Mouse (Mus musculus) small intestine, adult 2 months (tissue): ENCODE measurements around the gene Ncbp3. TPM values are rescaled to one million over a fixed set of nuclear protein-coding genes. Genes with fewer than 3 reads are reported as not detected.
"Not testable (repeated sequence)": the region's sequence is repeated elsewhere in the genome, so short reads cannot be mapped to it uniquely, and the experiment has no call there.

Source experiments
- H3K27ac ChIP-seq: fragments of 200-500 bp; 2 replicates; pipeline ENCODE4 v1.5.1; 2012; ENCODE audit warnings: low read depth, low read length, control low read depth, inconsistent platforms; ENCODE audit not compliant: insufficient read depth
- H3K27me3 ChIP-seq: fragments of 200-500 bp; 2 replicates; pipeline ENCODE4 v1.6.1; 2012; ENCODE audit warnings: mild to moderate bottlenecking, moderate library complexity, low read length, inconsistent platforms; ENCODE audit not compliant: control insufficient read depth, insufficient read depth
- H3K36me3 ChIP-seq: fragments of 200-500 bp; 2 replicates; pipeline ENCODE4 v1.6.1; 2012; ENCODE audit warnings: mild to moderate bottlenecking, low read length, control low read depth, inconsistent platforms; ENCODE audit not compliant: control insufficient read depth, insufficient read depth
- H3K4me1 ChIP-seq: fragments of 200-500 bp; 2 replicates; pipeline ENCODE4 v1.6.1; 2012; ENCODE audit warnings: low read length, inconsistent platforms, mixed read lengths; ENCODE audit not compliant: control insufficient read depth, insufficient read depth, insufficient read length
- H3K4me3 ChIP-seq: fragments of 200-500 bp; 2 replicates; pipeline ENCODE4 v1.5.1; 2012; ENCODE audit warnings: low read depth, mild to moderate bottlenecking, control low read depth, inconsistent platforms, low read length, moderate library complexity
- CTCF ChIP-seq: fragments of 200-500 bp; IDR thresholded peaks from 2 replicates; pipeline ENCODE4 v1.5.1; 2012; ENCODE audit warnings: low read depth, mild to moderate bottlenecking, control low read depth, inconsistent platforms, low read length, moderate library complexity, mixed read lengths; ENCODE audit not compliant: insufficient replicate concordance, insufficient read length; ENCODE audit errors: extremely low read depth
- POLR2A ChIP-seq: fragments of 200-500 bp; IDR thresholded peaks from 2 replicates; pipeline ENCODE4 v1.6.1; 2012; ENCODE audit warnings: low read depth, mild to moderate bottlenecking, control low read depth, inconsistent platforms, low read length, moderate library complexity
- whole genome bisulfite sequencing: fragments of 180-500 bp; shearing (Covaris S2); methylation state at CpG from one replicate; pipeline ENCODE4 v1.1.7; 2018; 5-methylcytosine and 5-hydroxymethylcytosine counted together
- polyA plus RNA-seq: library from polyadenylated mRNA; depleted of rRNA; stranded (reverse); fragments of >200 nt; gene quantifications from 2 replicates; pipeline ENCODE4 v1.2.3, GENCODE M21; 2012

Gene Ncbp3
- polyA plus RNA-seq, 1 experiment: 1.3 TPM

DNA sequence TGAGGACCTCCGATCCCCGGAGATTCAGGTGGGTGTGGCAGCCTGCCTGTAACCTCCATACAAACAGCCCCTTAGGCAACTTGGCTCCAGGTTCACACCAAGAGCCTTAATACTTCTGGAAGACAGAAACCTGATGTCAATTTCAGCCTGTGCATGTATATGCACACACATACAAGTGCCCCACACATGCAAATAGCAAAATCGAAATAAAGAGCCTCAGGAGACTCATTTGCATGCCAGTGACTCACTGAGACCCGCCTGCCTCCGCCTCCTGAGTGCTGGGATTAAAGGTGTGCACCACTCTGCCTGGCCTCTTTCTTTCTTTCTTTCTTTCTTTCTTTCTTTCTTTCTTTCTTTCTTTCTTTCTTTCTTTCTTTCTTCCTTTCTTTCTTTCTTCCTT lies 51.3 kb downstream of the Ncbp3 start:
- H3K27me3 ChIP-seq: no peaks in the 10 kb centered on the region
- no peak overlapping the region for H3K4me3 ChIP-seq
- no peaks in the 10 kb centered on the region for H3K4me1 ChIP-seq
- H3K27ac ChIP-seq: no peak overlapping the region
- WGBS: 29% methylated on average over 5 of the region's 5 CpGs
- no peaks in the 10 kb centered on the region for H3K36me3 ChIP-seq
- TF ChIP-seq CTCF: no peak
- TF ChIP-seq POLR2A: no peak

DNA sequence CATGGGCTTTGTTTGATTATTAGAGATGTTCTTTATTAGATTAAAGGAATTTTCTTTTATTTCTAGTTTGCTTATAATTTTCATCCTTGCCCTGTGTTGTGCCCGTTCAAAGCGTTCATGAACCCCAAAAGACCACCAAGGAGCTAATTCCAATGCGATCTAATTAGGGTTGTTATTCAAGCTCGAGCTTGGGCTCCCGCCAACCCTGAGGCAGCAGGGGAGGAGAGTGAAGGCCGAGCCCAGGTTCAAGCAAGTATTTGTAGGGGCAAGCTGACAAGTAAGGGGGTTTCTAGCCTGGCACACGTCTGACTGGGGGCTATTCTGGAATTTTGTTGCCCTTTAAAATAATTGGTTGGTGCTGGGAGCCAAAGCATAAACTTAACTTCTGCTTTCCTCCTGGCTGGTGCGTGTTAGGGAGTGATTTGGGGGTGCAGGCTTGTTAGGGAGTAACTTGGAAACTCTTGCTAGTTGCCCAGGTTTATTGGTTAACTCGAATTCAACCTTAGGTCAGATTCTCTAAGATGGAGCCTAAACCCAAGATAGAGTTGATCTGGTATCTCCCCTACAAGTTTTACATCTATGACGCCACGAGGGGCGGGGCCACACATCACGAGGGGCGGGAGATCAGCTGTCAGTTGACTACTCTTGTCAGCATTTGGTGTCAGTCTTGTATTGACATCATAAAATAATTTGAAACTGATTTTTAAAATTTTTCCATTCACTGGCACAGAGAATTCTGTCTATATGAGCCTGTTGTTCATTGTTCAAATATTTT lies 52.6 kb downstream of the Ncbp3 start:
- H3K4me1 ChIP-seq: no peaks in the 10 kb centered on the region
- 70% methylated on average over 14 of the region's 14 CpGs for WGBS
- no peak overlapping the region for H3K4me3 ChIP-seq
- H3K36me3 ChIP-seq: no peaks in the 10 kb centered on the region
- H3K27ac ChIP-seq: no peak overlapping the region
- H3K27me3 ChIP-seq: no peaks in the 10 kb centered on the region
- no peak for TF ChIP-seq CTCF
- no peak for TF ChIP-seq POLR2A

DNA sequence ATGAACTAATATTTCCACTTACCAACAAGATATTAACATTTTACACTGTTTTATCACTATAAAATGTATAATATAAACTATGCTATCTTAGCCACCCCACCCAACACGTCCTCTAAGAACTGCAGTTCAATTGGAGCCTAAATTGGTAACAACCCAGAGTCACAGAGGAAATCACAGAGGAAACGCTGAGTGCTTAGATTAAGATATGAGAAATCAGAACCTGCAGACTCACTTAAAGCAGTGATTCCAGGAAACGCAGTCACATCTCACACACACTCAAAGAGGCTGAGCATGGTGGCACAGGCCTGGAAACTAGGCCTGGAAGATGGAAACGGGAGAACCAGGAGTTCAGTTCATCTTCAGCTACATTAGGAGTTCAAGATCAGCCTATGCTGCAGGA lies 53.7 kb downstream of the Ncbp3 start:
- H3K4me1 ChIP-seq: no peaks in the 10 kb centered on the region
- H3K36me3 ChIP-seq: no peaks in the 10 kb centered on the region
- no peaks in the 10 kb centered on the region for H3K27me3 ChIP-seq
- TF ChIP-seq POLR2A (no peak), CTCF (no peak)
- WGBS: 70% methylated on average over 4 of the region's 4 CpGs
- H3K27ac ChIP-seq: no peak overlapping the region
- H3K4me3 ChIP-seq: no peak overlapping the region

DNA sequence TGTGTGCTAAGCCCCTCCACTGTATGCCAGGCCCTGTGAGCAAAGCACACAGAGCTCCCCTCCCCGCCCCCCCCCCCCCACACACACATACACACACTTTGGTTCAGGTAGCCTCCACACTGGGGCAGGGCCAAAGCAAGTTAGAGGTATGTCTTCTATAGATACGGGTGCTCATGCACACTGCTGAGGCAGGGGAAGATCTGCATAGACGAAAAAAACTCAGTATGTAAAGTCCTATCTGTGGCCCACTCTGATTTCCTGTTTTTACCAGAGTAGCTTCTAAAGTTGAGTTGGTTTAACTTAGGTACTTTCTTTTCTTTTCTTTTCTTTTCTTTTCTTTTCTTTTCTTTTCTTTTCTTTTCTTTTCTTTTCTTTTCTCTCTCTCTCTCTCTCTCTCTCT lies 57.7 kb downstream of the Ncbp3 start:
- Histone ChIP-seq H3K36me3 (no peaks in the 10 kb centered on the region), H3K27me3 (no peaks in the 10 kb centered on the region), H3K4me3 (no peak overlapping the region), H3K4me1 (no peaks in the 10 kb centered on the region), H3K27ac (no peak overlapping the region)
- no peak for TF ChIP-seq POLR2A
- TF ChIP-seq CTCF: no peak
- 50% methylated on average over 3 of the region's 3 CpGs for WGBS

DNA sequence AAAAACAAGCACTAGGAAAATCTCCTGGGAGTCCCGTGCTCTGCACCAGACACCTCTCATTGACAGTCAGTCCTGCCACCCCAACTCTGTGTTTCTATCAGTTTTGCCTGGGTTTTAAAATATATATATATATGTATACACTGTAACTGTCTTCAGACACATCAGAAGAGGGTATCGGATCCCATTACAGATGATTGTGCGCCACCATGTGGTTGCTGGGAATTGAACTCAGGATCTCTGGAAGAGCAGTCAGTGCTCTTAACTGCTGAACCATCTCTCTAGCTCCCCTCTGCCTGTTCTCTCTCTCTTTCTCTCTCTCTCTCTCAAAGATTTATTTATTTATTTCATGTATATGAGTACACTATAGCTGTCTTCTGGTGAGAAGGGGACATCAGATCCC lies 59.8 kb downstream of the Ncbp3 start:
- not testable (repeated sequence) for H3K27me3 ChIP-seq, H3K4me1 ChIP-seq, H3K27ac ChIP-seq, H3K36me3 ChIP-seq, H3K4me3 ChIP-seq
- WGBS: 38% methylated on average over 3 of the region's 3 CpGs

DNA sequence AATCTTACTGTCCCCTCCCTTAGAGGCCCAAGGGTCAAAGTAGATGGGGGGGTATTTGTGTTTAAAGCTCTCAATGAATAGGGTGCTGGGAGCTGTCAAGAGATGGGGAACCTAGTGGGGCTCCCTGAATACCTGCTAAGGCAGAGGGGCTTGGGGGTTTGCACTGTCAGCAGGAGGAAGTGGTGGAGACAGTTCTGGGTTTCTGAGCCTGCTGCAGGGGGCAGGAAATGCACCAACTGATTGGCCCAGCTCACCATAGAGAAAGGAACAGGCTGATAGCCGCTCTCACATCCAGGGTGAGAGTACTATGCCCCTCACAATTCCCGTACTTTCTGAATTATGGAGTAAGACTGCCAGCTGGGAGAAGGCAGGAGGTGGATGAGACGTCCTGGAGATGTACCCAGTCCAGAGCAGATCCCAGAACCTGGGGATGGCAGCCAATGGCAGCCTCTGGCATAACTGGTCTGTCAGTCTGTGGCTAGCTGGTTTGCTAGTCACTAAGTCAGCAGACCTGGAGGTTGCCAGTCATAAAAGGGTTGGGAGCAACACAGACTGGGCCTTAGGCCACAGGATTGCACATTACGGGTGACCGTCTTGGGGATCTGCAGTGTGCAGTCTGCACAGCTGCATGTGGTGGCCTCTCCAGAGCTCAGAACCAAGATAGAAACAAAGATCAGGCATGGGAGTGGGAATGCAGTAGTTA lies 60.8 kb downstream of the Ncbp3 start:
- no peaks in the 10 kb centered on the region for H3K36me3 ChIP-seq
- TF ChIP-seq POLR2A: no peak
- no peak for TF ChIP-seq CTCF
- no peak overlapping the region for H3K27ac ChIP-seq
- no peaks in the 10 kb centered on the region for H3K4me1 ChIP-seq
- 76% methylated on average over 5 of the region's 5 CpGs for WGBS
- H3K4me3 ChIP-seq: no peak overlapping the region
- no peaks in the 10 kb centered on the region for H3K27me3 ChIP-seq

DNA sequence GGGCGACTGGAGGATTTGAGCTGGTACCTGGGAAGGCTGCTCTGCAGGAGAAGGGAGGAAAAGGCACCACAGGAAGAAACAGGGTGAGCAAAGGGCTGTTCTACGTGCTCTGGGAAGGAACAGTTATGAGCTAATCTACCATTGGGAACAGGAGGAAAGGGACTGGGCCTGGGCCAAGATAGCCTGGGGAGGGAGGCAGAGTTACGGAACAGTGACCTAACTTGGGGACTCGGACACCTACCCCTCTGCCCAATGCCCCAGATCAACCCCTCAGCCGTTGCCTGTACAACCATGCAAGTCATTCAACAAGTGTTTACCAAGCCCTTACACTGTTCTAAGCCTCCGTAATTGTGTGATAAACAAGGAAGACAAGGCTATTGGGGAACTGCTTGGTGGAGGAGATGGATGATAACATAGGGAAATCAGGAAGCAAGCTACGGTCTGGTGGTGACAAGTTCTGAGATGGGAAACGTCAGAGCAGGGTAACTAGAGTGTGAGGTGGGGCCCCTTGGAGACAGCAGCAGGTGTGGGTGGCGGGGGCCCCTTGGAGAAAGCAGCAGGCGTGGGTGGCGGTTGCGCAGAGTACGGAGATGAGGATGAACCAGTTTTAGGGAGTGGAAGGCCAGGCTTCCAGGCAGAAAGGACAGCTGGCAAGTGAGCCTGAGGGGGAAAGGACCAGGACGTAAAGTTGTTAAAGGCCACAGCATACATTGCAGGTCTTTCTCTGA lies 61.5 kb downstream of the Ncbp3 start:
- TF ChIP-seq POLR2A: no peak
- no peak overlapping the region for H3K27ac ChIP-seq
- H3K27me3 ChIP-seq: no peaks in the 10 kb centered on the region
- H3K36me3 ChIP-seq: no peaks in the 10 kb centered on the region
- 74% methylated on average over 14 of the region's 14 CpGs for WGBS
- no peak overlapping the region for H3K4me3 ChIP-seq
- no peaks in the 10 kb centered on the region for H3K4me1 ChIP-seq
